Mouse (Mus musculus) heart, embryonic 14.5 days (tissue): Measurements from ENCODE around the gene Hdac9. TPM values are rescaled to one million over a fixed set of nuclear protein-coding genes. Genes with fewer than 3 reads are reported as not detected.

Experiments
- ATAC-seq: fragments of 200-750 bp; cut with Nextera tagmentation; 2 replicates; pipeline ENCODE4 v1.8.0; 2017; ENCODE audit warnings: low read depth, moderate TSS enrichment; ENCODE audit not compliant: insufficient number of reproducible peaks, insufficient read depth, low FRiP score
- H3K27ac ChIP-seq, 2 experiments: fragments of 200-500 bp in 1 of 2; fragments of 300-500 bp in 1 of 2; sonication (generic) in 1 of 2; replicated peaks in 1 of 2; 2 replicates each; pipeline ENCODE4 v1.5.1; 2012 to 2014; ENCODE audit warnings: low read depth in 2 of 2, low read length in 2 of 2, control low read depth in 1 of 2, mild to moderate bottlenecking in 1 of 2, mixed read lengths in 1 of 2; ENCODE audit not compliant: control insufficient read depth in 1 of 2, insufficient read depth in 1 of 2
- H3K27me3 ChIP-seq: fragments of 300-500 bp; sonication (generic); 2 replicates; pipeline ENCODE4 v1.6.1; 2014; ENCODE audit warnings: mild to moderate bottlenecking, low read length, control low read depth; ENCODE audit not compliant: control insufficient read depth, insufficient read depth
- H3K36me3 ChIP-seq: fragments of 300-500 bp; sonication (generic); 2 replicates; pipeline ENCODE4 v1.6.1; 2014; ENCODE audit warnings: mild to moderate bottlenecking, control low read depth, low read length, mixed read lengths; ENCODE audit not compliant: control insufficient read depth, insufficient read depth
- H3K4me1 ChIP-seq, 2 experiments: fragments of 200-500 bp in 1 of 2; fragments of 300-500 bp in 1 of 2; sonication (generic) in 1 of 2; 2 replicates each; pipeline ENCODE4 v1.6.1; 2012 to 2014; ENCODE audit warnings: low read length in 2 of 2, control low read depth in 1 of 2, mixed read lengths in 1 of 2; ENCODE audit not compliant: control insufficient read depth in 2 of 2, insufficient read depth in 2 of 2
- H3K4me2 ChIP-seq: fragments of 300-500 bp; sonication (generic); 2 replicates; pipeline ENCODE4 v1.6.1; 2014; ENCODE audit warnings: mild to moderate bottlenecking, low read length
- H3K4me3 ChIP-seq, 2 experiments: fragments of 200-500 bp in 1 of 2; fragments of 300-500 bp in 1 of 2; sonication (generic) in 1 of 2; 2 replicates each; pipeline ENCODE4 v1.5.1; 2012 to 2014; ENCODE audit warnings: low read length in 2 of 2, mild to moderate bottlenecking in 2 of 2, control low read depth in 1 of 2, low read depth in 1 of 2, moderate library complexity in 1 of 2; ENCODE audit not compliant: control insufficient read depth in 1 of 2, insufficient read depth in 1 of 2
- H3K9ac ChIP-seq: fragments of 300-500 bp; sonication (generic); 2 replicates; pipeline ENCODE4 v1.6.1; 2014; ENCODE audit warnings: mild to moderate bottlenecking, low read length
- H3K9me3 ChIP-seq: fragments of 300-500 bp; sonication (generic); 2 replicates; pipeline ENCODE4 v1.6.1; 2016; ENCODE audit warnings: low read length, control low read depth; ENCODE audit not compliant: control insufficient read depth
- WGBS: fragments of 180-500 bp; shearing (Covaris S2); extraction: QIAGEN DNeasy Blood & Tissue Kit; methylation state at CpG from one replicate; pipeline ENCODE4 v1.1.7; 2014; 5-methylcytosine and 5-hydroxymethylcytosine counted together
- polyA plus RNA-seq: library from polyadenylated mRNA; unstranded; fragments of >200 nt; fragmentation: Nextera tagmentation; extraction: Ambion mirVana; gene quantifications from 2 replicates; pipeline ENCODE4 v1.2.1, GENCODE M21; 2014

Hdac9 gene
- polyA plus RNA-seq, 1 experiment from 2014 or later, result 33.9 TPM

GRCm38 (mm10) chr12:34521468-34521867, 395.4 kb downstream of the Hdac9 start:
- H3K27ac ChIP-seq, result 0 out of 4 replicates have a peak overlapping the region, but pooled peaks of 1 of the 2 experiments have one; percentile 16
- H3K4me1 ChIP-seq, result peaks cover 8 to 25% of the 10 kb centered on the region in 2 experiments
- H3K27me3 ChIP-seq, result no peaks in the 10 kb centered on the region
- H3K4me3 ChIP-seq, result no peak overlapping the region
- no peak for ATAC-seq
- H3K9me3 ChIP-seq, result no peaks in the 10 kb centered on the region
- no peaks in the 10 kb centered on the region for H3K36me3 ChIP-seq
- H3K4me2 ChIP-seq, result no peak overlapping the region
- WGBS, result 72% methylated on average over 2 of the region's 2 CpGs
- no peak overlapping the region for H3K9ac ChIP-seq

- Histone ChIP-seq H3K4me2 (peak overlapping the region; percentile 60), H3K4me1 (peaks cover 9 to 25% of the 10 kb centered on the region in 2 experiments), H3K9me3 (no peaks in the 10 kb centered on the region), H3K27me3 (no peaks in the 10 kb centered on the region), H3K4me3 (peak overlapping the region; percentile 25 to 40; a peak in 3 of 4 replicates), H3K27ac (peak overlapping the region; percentile 93 to 95), H3K36me3 (no peaks in the 10 kb centered on the region), H3K9ac (peak overlapping the region; percentile 57; the same call in 1 of the 2 replicates)
- ATAC-seq, result peak; percentile 77
- WGBS, result 23% methylated on average over 6 of the region's 6 CpGs
These were observed 399.9 kb downstream of the Hdac9 start for GRCm38 (mm10) chr12:34516769-34517562.

- no peak for ATAC-seq
- Histone ChIP-seq H3K4me2 (no peak overlapping the region), H3K4me3 (no peak overlapping the region), H3K9me3 (no peaks in the 10 kb centered on the region), H3K27me3 (no peaks in the 10 kb centered on the region), H3K36me3 (no peaks in the 10 kb centered on the region), H3K9ac (no peak overlapping the region), H3K27ac (no peak overlapping the region), H3K4me1 (peaks cover 2 to 3% of the 10 kb centered on the region in 2 experiments; a peak in 1 of 4 replicates)
- whole genome bisulfite sequencing, result 92% methylated on average over 1 of the region's 1 CpGs
These were observed 410.6 kb downstream of the Hdac9 start for GRCm38 (mm10) chr12:34506345-34506744.

- no peaks in the 10 kb centered on the region for H3K36me3 ChIP-seq
- peak overlapping the region; percentile 81 to 86 for H3K27ac ChIP-seq
- H3K4me3 ChIP-seq, result peak overlapping the region in 1 of 2 experiments; percentile 18; a peak in 2 of 4 replicates
- peak overlapping the region; percentile 60 for H3K4me2 ChIP-seq
- no peak for ATAC-seq
- H3K9ac ChIP-seq, result peak overlapping the region; percentile 44; the same call in 1 of the 2 replicates
- WGBS, result 34% methylated on average over 9 of the region's 9 CpGs
- H3K4me1 ChIP-seq, result peaks cover 4 to 38% of the 10 kb centered on the region in 2 experiments; a peak in 3 of 4 replicates
- H3K9me3 ChIP-seq, result no peaks in the 10 kb centered on the region
- no peaks in the 10 kb centered on the region for H3K27me3 ChIP-seq
These were observed 417.9 kb downstream of the Hdac9 start for GRCm38 (mm10) chr12:34498751-34499626.

GRCm38 (mm10) chr12:34498331-34498730, 418.6 kb downstream of the Hdac9 start:
- ATAC-seq, result no peak
- H3K4me2 ChIP-seq, result peak overlapping the region; percentile 60

GRCm38 (mm10) chr12:34497702-34498101, 419.2 kb downstream of the Hdac9 start:
- no peak overlapping the region for H3K4me2 ChIP-seq
- 0 out of 4 replicates have a peak overlapping the region, but pooled peaks of 1 of the 2 experiments have one; percentile 12 for H3K27ac ChIP-seq
- no peaks in the 10 kb centered on the region for H3K36me3 ChIP-seq
- no peaks in the 10 kb centered on the region for H3K27me3 ChIP-seq
- peaks cover 2 to 38% of the 10 kb centered on the region in 2 experiments; a peak in 3 of 4 replicates for H3K4me1 ChIP-seq
- ATAC-seq, result no peak
- WGBS, result 77% methylated on average over 3 of the region's 3 CpGs
- H3K9me3 ChIP-seq, result no peaks in the 10 kb centered on the region
- no peak overlapping the region for H3K4me3 ChIP-seq
- H3K9ac ChIP-seq, result no peak overlapping the region

More at GRCm38 (mm10) chr12:34498331-34498730, 418.6 kb downstream of the Hdac9 start:
- peaks cover 4 to 38% of the 10 kb centered on the region in 2 experiments; a peak in 3 of 4 replicates for H3K4me1 ChIP-seq
- H3K4me3 ChIP-seq, result no peak overlapping the region
- 78% methylated on average over 8 of the region's 8 CpGs for WGBS
- peak overlapping the region in 1 of 2 experiments; percentile 25; a peak in 1 of 4 replicates for H3K27ac ChIP-seq
- no peaks in the 10 kb centered on the region for H3K27me3 ChIP-seq
- H3K9me3 ChIP-seq, result no peaks in the 10 kb centered on the region
- H3K9ac ChIP-seq, result 0 out of 2 replicates have a peak overlapping the region, but pooled peaks have one; percentile 44
- H3K36me3 ChIP-seq, result no peaks in the 10 kb centered on the region

- H3K4me3 ChIP-seq, result peak overlapping the region; percentile 21 to 26; a peak in 3 of 4 replicates
- 34% methylated on average over 3 of the region's 3 CpGs for WGBS
These were observed 421.0 kb downstream of the Hdac9 start for GRCm38 (mm10) chr12:34495940-34496339.

More at GRCm38 (mm10) chr12:34495940-34496339, 421.0 kb downstream of the Hdac9 start:
- Histone ChIP-seq H3K27me3 (no peaks in the 10 kb centered on the region), H3K4me2 (peak overlapping the region; percentile 35), H3K9me3 (no peaks in the 10 kb centered on the region), H3K27ac (peak overlapping the region in 1 of 2 experiments; percentile 19; a peak in 1 of 4 replicates), H3K9ac (peak overlapping the region; percentile 31; the same call in 1 of the 2 replicates), H3K4me1 (peaks cover 2 to 37% of the 10 kb centered on the region in 2 experiments; a peak in 3 of 4 replicates), H3K36me3 (no peaks in the 10 kb centered on the region)
- no peak for ATAC-seq
